Mouse (Mus musculus): ENCODE measurements around the gene Vmn1r226. TPM values are rescaled to one million over a fixed set of nuclear protein-coding genes. Genes with fewer than 3 reads are reported as not detected.

Gene Vmn1r226
- total RNA-seq (2021) = not detected

- no peak for DNase-seq
- intact Hi-C loops (cut with DNase I) = no loop called here
Observed at GRCm38 (mm10) chr17:20682543-20682942, at the start of gene Vmn1r226. Gene Vmn1r226, plus strand, starts transcription at chr17:20682843.

- intact Hi-C loops (cut with DNase I) = no loop called here
- no peak for DNase-seq
Observed at GRCm38 (mm10) chr17:20729543-20729942, 46.9 kb downstream of the Vmn1r226 start, which contains the start of gene Vmn1r227. Gene Vmn1r227, plus strand, starts transcription at chr17:20729843.

Other genes with a start within 250 kb of the Vmn1r226 start
- gene Vmn2r108, start 201.5 kb upstream of the Vmn1r226 start, total RNA-seq (2021) = not detected
- gene Vmn1r225, start 184.7 kb upstream of the Vmn1r226 start, total RNA-seq (2021) = not detected
- not detected for gene Vmn2r109, start 118.1 kb upstream of the Vmn1r226 start, total RNA-seq (2021)
- not detected for gene Vmn2r110, start 86.4 kb upstream of the Vmn1r226 start, total RNA-seq (2021)
- gene Fpr-rs3, start 58.0 kb upstream of the Vmn1r226 start, total RNA-seq (2021) = not detected
- gene Vmn1r227, start 47.0 kb downstream of the Vmn1r226 start, total RNA-seq (2021) = not detected
- not detected for gene Vmn1r228, start 103.3 kb downstream of the Vmn1r226 start, total RNA-seq (2021)
- not detected for gene Vmn1r229, start 128.7 kb downstream of the Vmn1r226 start, total RNA-seq (2021)
- not detected for gene Vmn1r230, start 157.6 kb downstream of the Vmn1r226 start, total RNA-seq (2021)
- gene Vmn1r231, start 222.2 kb downstream of the Vmn1r226 start, total RNA-seq (2021) = not detected
- gene Vmn1r232, start 236.9 kb downstream of the Vmn1r226 start, total RNA-seq (2021) = not detected

Measured in heart, postnatal 10 days (tissue).